Mouse (Mus musculus) liver, embryonic 12.5 days (tissue): Measurements from ENCODE around the gene Gm16867. TPM values are rescaled to one million over a fixed set of nuclear protein-coding genes. Genes with fewer than 3 reads are reported as not detected.
"Not testable (repeated sequence)": the region's sequence is repeated elsewhere in the genome, so short reads cannot be mapped to it uniquely, and the experiment has no call there.

ENCODE experiments used
- ATAC-seq: fragments of 200-750 bp; cut with Nextera tagmentation; 2 replicates; pipeline ENCODE4 v1.8.0; 2017; ENCODE audit warnings: moderate number of reproducible peaks, mild to moderate bottlenecking, moderate library complexity
- H3K27ac ChIP-seq: fragments of 300-500 bp; sonication (generic); 2 replicates; pipeline ENCODE4 v1.5.1; 2016; ENCODE audit warnings: mild to moderate bottlenecking
- H3K27me3 ChIP-seq: fragments of 300-500 bp; sonication (generic); replicated peaks from 2 replicates; pipeline ENCODE4 v1.6.1; 2016; ENCODE audit warnings: mild to moderate bottlenecking, moderate library complexity
- H3K36me3 ChIP-seq: fragments of 300-500 bp; sonication (generic); 2 replicates; pipeline ENCODE4 v1.6.1; 2016; ENCODE audit warnings: mild to moderate bottlenecking, moderate library complexity
- H3K4me1 ChIP-seq: fragments of 300-500 bp; sonication (generic); 2 replicates; pipeline ENCODE4 v1.6.1; 2016
- H3K4me2 ChIP-seq: fragments of 300-500 bp; sonication (generic); 2 replicates; pipeline ENCODE4 v1.6.1; 2016; ENCODE audit warnings: mild to moderate bottlenecking, moderate library complexity
- H3K4me3 ChIP-seq: fragments of 300-500 bp; sonication (generic); 2 replicates; pipeline ENCODE4 v1.5.1; 2016; ENCODE audit warnings: mild to moderate bottlenecking, moderate library complexity
- H3K9ac ChIP-seq: fragments of 300-500 bp; sonication (generic); 2 replicates; pipeline ENCODE4 v1.6.1; 2016; ENCODE audit warnings: mild to moderate bottlenecking, moderate library complexity
- H3K9me3 ChIP-seq: fragments of 300-500 bp; sonication (generic); replicated peaks from 2 replicates; pipeline ENCODE4 v1.6.1; 2016; ENCODE audit warnings: mild to moderate bottlenecking, moderate library complexity
- WGBS: fragments of 180-500 bp; shearing (Covaris S2); methylation state at CpG from one replicate; pipeline ENCODE4 v1.1.7; 2016; ENCODE audit not compliant: insufficient replicate concordance; 5-methylcytosine and 5-hydroxymethylcytosine counted together
- polyA plus RNA-seq: library from polyadenylated mRNA; unstranded; fragments of >200 nt; fragmentation: Nextera tagmentation; extraction: Ambion mirVana; gene quantifications from 2 replicates; pipeline ENCODE4 v1.2.1, GENCODE M21; 2016

The Gm16867 gene
- polyA plus RNA-seq, result 0.35 and 0.51 TPM in 2 replicates

DNA sequence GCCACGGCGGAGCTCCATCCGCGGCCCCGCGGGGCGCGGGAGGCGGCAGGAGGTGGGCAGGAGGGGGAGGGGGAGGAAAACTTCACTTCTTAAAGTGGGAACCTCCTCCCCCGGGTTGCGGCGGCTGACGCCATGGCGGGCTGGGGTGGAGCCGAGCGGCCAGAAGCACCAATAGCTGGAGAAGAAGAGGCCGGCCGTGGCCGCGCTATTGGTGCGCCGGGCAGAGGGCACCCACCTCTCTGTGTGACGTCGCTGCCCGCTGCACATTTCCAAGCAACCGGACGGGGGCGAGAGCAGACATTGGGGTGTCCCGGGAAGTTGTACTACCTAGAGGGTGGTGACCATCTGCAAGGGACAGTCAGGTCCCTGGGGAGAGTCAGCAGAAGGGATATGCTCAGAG, at the start of gene Gm16867:
Gene Gm16867 (minus strand): TSS at position 189 of the 400 bp plus-strand sequence.
- H3K36me3 ChIP-seq, H3K4me1 ChIP-seq, H3K4me2 ChIP-seq, H3K27ac ChIP-seq, H3K27me3 ChIP-seq, H3K9me3 ChIP-seq, H3K9ac ChIP-seq, H3K4me3 ChIP-seq: not testable (repeated sequence)
- WGBS, result no CpG with 5 or more reads among the region's 29 CpGs
- ATAC-seq, result peak; percentile 96

GRCm38 (mm10) chr14:69547310-69547709, 44.1 kb upstream of the Gm16867 start:
- ATAC-seq, H3K4me1 ChIP-seq: not testable (repeated sequence)
- WGBS, result no CpG with 5 or more reads among the region's 4 CpGs

GRCm38 (mm10) chr14:69545052-69545451, 41.9 kb upstream of the Gm16867 start:
- H3K9me3 ChIP-seq, H3K27ac ChIP-seq, H3K4me1 ChIP-seq, H3K36me3 ChIP-seq, H3K4me3 ChIP-seq, H3K9ac ChIP-seq, H3K27me3 ChIP-seq, ATAC-seq, H3K4me2 ChIP-seq: not testable (repeated sequence)
- WGBS, result no CpG with 5 or more reads among the region's 2 CpGs

More at GRCm38 (mm10) chr14:69547310-69547709, 44.1 kb upstream of the Gm16867 start:
- not testable (repeated sequence) for H3K36me3 ChIP-seq, H3K9ac ChIP-seq, H3K9me3 ChIP-seq, H3K4me2 ChIP-seq, H3K27ac ChIP-seq, H3K4me3 ChIP-seq, H3K27me3 ChIP-seq

DNA sequence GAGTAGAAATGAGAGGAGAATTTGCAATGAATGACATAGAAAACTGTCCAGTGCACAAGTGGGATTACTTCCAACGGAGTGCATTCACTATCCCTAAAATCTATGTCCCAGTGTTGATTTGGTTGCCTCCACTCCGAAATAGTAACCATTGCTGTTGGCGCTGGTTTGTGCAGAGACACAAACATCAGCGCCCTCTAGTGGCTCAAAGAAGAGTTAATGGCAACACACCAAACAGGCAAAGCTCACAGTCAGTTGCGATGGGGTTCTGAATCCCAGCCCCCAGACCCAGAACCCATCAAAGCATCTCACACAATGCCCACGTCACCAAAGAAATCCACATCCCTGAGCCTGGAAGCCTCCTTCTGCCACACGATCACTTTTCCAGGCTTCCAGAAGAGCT, 40.9 kb upstream of the Gm16867 start:
- not testable (repeated sequence) for H3K4me2 ChIP-seq
- no CpG with 5 or more reads among the region's 7 CpGs for WGBS

DNA sequence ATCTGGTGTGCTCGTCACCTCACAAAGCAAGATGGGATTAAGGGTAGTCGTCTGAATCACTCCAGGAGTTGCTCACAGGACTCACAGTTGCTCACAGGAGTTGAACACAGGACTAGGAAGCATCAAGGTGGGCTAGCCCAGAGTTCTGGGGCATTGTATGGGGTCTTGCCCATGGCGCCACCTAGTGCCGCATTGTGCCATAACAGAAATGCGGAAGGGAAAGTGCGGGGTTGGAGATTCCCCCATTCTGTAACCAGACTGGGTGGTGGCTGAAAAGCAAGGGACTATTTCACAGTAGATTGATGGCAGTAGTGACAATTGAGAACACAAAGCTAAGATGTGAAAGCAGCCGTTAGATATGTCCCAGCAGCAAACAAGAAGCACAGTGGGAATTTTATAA, 39.5 kb upstream of the Gm16867 start:
- not testable (repeated sequence) for H3K9ac ChIP-seq, H3K27ac ChIP-seq, H3K36me3 ChIP-seq, H3K4me3 ChIP-seq, ATAC-seq, H3K9me3 ChIP-seq, H3K4me2 ChIP-seq, H3K4me1 ChIP-seq, H3K27me3 ChIP-seq
- WGBS, result no CpG with 5 or more reads among the region's 7 CpGs

More for the DNA sequence above, 40.9 kb upstream of the Gm16867 start:
- H3K4me3 ChIP-seq, H3K9me3 ChIP-seq, H3K27ac ChIP-seq, H3K27me3 ChIP-seq, H3K36me3 ChIP-seq, H3K9ac ChIP-seq, H3K4me1 ChIP-seq, ATAC-seq: not testable (repeated sequence)

GRCm38 (mm10) chr14:69540113-69540512, 37.0 kb upstream of the Gm16867 start:
- H3K27me3 ChIP-seq, H3K4me2 ChIP-seq, H3K9ac ChIP-seq, H3K27ac ChIP-seq, H3K4me3 ChIP-seq, H3K4me1 ChIP-seq, H3K9me3 ChIP-seq, H3K36me3 ChIP-seq: not testable (repeated sequence)
- peak; percentile 96 for ATAC-seq
- no CpG with 5 or more reads among the region's 5 CpGs for WGBS

DNA sequence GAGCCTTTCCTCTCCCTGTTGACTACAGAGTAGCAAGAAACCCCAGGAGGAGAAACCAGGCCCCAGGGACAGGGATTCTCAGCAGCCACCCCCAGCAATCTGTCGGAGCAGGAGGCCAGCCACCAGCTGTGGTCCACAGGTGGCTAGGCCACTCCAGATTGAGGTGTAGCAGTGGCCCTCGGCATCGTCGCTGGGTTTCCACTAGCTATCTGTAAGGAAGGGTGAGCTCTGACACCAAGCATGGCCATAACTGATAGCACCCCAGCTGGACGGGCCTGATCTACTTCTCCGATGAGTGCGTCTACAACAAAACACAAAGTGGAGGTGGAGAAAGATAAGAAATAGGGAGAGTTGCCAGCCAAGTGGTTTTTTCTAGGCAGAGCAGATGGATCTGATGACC, 33.4 kb upstream of the Gm16867 start:
- not testable (repeated sequence) for H3K36me3 ChIP-seq, H3K4me3 ChIP-seq, H3K4me2 ChIP-seq, H3K9me3 ChIP-seq, H3K4me1 ChIP-seq, H3K27ac ChIP-seq, H3K9ac ChIP-seq, H3K27me3 ChIP-seq
- no CpG with 5 or more reads among the region's 7 CpGs for WGBS
- peak; percentile 86 for ATAC-seq

DNA sequence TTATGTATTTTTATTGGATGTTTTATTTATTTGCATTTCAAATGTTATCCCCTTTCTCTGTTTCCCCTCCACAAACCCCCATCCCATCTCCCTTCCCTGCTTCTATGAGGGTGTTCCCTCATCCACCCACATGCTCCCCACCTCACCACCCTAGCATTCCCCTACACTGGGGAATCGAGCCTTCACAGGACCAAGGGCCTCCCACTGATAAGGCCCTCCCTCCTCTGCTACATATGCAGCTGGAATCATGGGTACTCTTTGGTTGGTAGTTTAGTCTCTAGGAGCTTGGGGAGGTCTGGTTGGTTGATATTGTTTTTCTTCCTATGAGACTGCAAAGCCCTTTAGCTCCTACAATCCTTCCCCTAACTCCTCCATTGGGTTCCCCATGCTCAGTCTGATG, 23.0 kb upstream of the Gm16867 start:
- H3K9me3 ChIP-seq, H3K27ac ChIP-seq, H3K4me3 ChIP-seq, H3K4me2 ChIP-seq, H3K27me3 ChIP-seq, H3K36me3 ChIP-seq, H3K9ac ChIP-seq, H3K4me1 ChIP-seq: not testable (repeated sequence)
- ATAC-seq, result peak; percentile 88
- no CpG with 5 or more reads among the region's 1 CpGs for WGBS

- H3K9ac ChIP-seq, H3K4me1 ChIP-seq, H3K4me3 ChIP-seq, H3K36me3 ChIP-seq, H3K27ac ChIP-seq, H3K4me2 ChIP-seq, H3K9me3 ChIP-seq, H3K27me3 ChIP-seq: not testable (repeated sequence)
- ATAC-seq, result peak; percentile 93
- no CpG with 5 or more reads among the region's 1 CpGs for WGBS
Observed at GRCm38 (mm10) chr14:69523001-69523400, 19.8 kb upstream of the Gm16867 start.

DNA sequence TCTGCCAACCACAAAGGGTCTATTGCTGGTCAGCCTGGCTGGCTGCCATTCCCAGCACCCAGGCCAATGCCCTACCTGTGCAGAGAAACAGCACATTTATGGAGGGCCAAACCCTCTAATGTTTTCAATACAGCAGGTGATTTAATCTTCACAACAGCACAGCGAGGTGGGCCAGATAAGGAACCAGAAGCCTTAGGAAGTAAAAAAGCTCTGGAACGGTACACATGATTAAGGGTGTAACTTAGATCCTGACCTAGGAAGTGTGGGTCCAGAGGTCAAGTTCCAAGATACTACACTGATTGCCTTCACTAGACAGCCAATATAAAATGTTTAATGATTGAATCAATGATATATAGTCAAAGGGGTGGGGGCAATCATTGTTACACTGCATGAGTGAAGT, 17.6 kb upstream of the Gm16867 start:
- not testable (repeated sequence) for H3K9ac ChIP-seq, ATAC-seq, H3K36me3 ChIP-seq, H3K9me3 ChIP-seq, H3K4me2 ChIP-seq, H3K27ac ChIP-seq, H3K27me3 ChIP-seq, H3K4me3 ChIP-seq, H3K4me1 ChIP-seq
- WGBS, result no CpG with 5 or more reads among the region's 2 CpGs

- H3K4me2 ChIP-seq, ATAC-seq: not testable (repeated sequence)
Observed at GRCm38 (mm10) chr14:69512449-69512848, 9.3 kb upstream of the Gm16867 start, which contains the start of gene Gm27179. Gene Gm27179, minus strand, starts transcription at chr14:69512549.

GRCm38 (mm10) chr14:69507000-69507399, 3.8 kb upstream of the Gm16867 start:
- H3K9me3 ChIP-seq, H3K36me3 ChIP-seq, H3K9ac ChIP-seq, H3K4me2 ChIP-seq, H3K27ac ChIP-seq, H3K4me1 ChIP-seq, H3K27me3 ChIP-seq, ATAC-seq, H3K4me3 ChIP-seq: not testable (repeated sequence)
- no CpG with 5 or more reads among the region's 1 CpGs for WGBS

More at GRCm38 (mm10) chr14:69512449-69512848, 9.3 kb upstream of the Gm16867 start, which contains the start of gene Gm27179:
- not testable (repeated sequence) for H3K9me3 ChIP-seq, H3K27me3 ChIP-seq, H3K4me3 ChIP-seq, H3K36me3 ChIP-seq, H3K4me1 ChIP-seq, H3K9ac ChIP-seq, H3K27ac ChIP-seq
- no CpG with 5 or more reads among the region's 2 CpGs for WGBS

GRCm38 (mm10) chr14:69502440-69503150, 567 bp downstream of the Gm16867 start:
- no CpG with 5 or more reads among the region's 73 CpGs for WGBS
- not testable (repeated sequence) for H3K4me1 ChIP-seq, H3K36me3 ChIP-seq, ATAC-seq, H3K4me3 ChIP-seq, H3K9me3 ChIP-seq, H3K27me3 ChIP-seq, H3K9ac ChIP-seq, H3K4me2 ChIP-seq, H3K27ac ChIP-seq
